In the genomic region with DNA sequence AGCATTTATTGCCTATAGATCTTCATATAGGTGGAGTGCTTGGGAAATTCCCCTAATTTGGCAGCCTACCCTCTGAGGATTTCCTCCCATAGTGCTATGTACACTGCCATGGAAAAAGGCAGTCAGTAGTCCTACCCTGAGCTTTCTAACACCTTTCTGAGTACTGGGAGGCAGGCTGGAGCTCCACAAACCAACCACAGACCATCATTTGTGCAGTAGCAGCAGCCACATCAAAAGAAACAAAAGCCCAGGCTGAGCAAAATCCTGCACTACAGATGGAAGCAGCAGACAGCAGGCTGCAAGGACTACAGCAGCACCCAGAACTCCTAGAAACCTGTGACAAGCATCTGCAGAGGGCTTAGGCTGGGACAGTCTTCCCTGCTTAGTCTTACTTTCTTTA, we compare ENCODE assay signal across 26 mouse cellular contexts. TPM values are rescaled to one million over a fixed set of nuclear protein-coding genes. Genes with fewer than 3 reads are reported as not detected.
DNase-seq lines count a peak whose midpoint lies in the region; ATAC-seq and TF ChIP-seq lines count a peak whose summit lies in the region.
"Had no signal": no experiment of that assay in that cellular context is flagged by ENCODE, and none has a peak within 500 bp of the region (broad histone marks: within the 10 kb centered on the region; RNA-seq: fewer than 3 reads in every experiment).

No protein-coding gene starts in this region.

- intact Hi-C loops in left cerebral cortex, postnatal 25 days (cut with DNase I) = no loop called here

- no peak overlapping the region for H3K27ac ChIP-seq in thymus, adult 2 months (ENCODE audit: control insufficient read depth, insufficient read depth, low read length)
- H3K27ac ChIP-seq: embryonic facial prominence, embryonic 10.5 days; embryonic facial prominence, embryonic 15.5 days; forebrain, embryonic 12.5 days; heart, embryonic 10.5 days; heart, embryonic 15.5 days; hindbrain, embryonic 14.5 days; limb, embryonic 12.5 days; liver, embryonic 15.5 days had no signal

- no peaks in the 10 kb centered on the region for H3K27me3 ChIP-seq in thymus, adult 2 months (ENCODE audit: control insufficient read depth, insufficient read depth, low read length)
- H3K27me3 ChIP-seq: embryonic facial prominence, embryonic 15.5 days; forebrain, embryonic 12.5 days; heart, embryonic 15.5 days; limb, embryonic 12.5 days; liver, embryonic 15.5 days had no signal

- H3K36me3 ChIP-seq in thymus, adult 2 months (ENCODE audit: control insufficient read depth, insufficient read depth, low read length) = peaks cover 30% of the 10 kb centered on the region
- H3K36me3 ChIP-seq: embryonic facial prominence, embryonic 10.5 days; embryonic facial prominence, embryonic 15.5 days; forebrain, embryonic 12.5 days; heart, embryonic 10.5 days; heart, embryonic 15.5 days; limb, embryonic 12.5 days; liver, embryonic 15.5 days had no signal

- no peak overlapping the region for H3K4me3 ChIP-seq in thymus, adult 2 months (ENCODE audit: control insufficient read depth, insufficient read depth, low read length)
- H3K4me3 ChIP-seq: embryonic facial prominence, embryonic 10.5 days; embryonic facial prominence, embryonic 15.5 days; forebrain, embryonic 12.5 days; heart, embryonic 10.5 days; heart, embryonic 15.5 days; limb, embryonic 12.5 days; liver, embryonic 15.5 days had no signal

- no peak for TF ChIP-seq CTCF in thymus, adult 2 months (IDR thresholded peaks at IDR 0.05; ENCODE audit: borderline replicate concordance, control insufficient read depth, extremely low read depth, insufficient read depth, low read length, poor library complexity)

- peaks cover 2% of the 10 kb centered on the region for H3K4me1 ChIP-seq in thymus, adult 2 months (replicated peaks; ENCODE audit: control insufficient read depth, insufficient read depth, low read length)
- H3K4me1 ChIP-seq: embryonic facial prominence, embryonic 10.5 days; embryonic facial prominence, embryonic 15.5 days; forebrain, embryonic 12.5 days; heart, embryonic 10.5 days; heart, embryonic 15.5 days; limb, embryonic 12.5 days; liver, embryonic 15.5 days had no signal

- TF ChIP-seq POLR2A in thymus, adult 2 months (IDR thresholded peaks at IDR 0.05; ENCODE audit: control insufficient read depth, extremely low read depth, insufficient read depth, low read length, poor library complexity) = no peak

- ATAC-seq in activated CD4-positive, CD25-positive, alpha-beta regulatory T cell, adult 4 months = peak; percentile 49
- ATAC-seq: forebrain, postnatal 0 days had no signal

- DNase-seq in CD4-positive helper T cell, adult 2 months (ENCODE audit: low read depth, low spot score) = peak; percentile 70
- DNase-seq in thymus, adult 2 months = peak; percentile 64
- peak; percentile 48 to 67 for DNase-seq in thymus, postnatal 36 days
- DNase-seq in left cerebral cortex, postnatal 25 days (ENCODE audit: low spot score in 2 of 2) = no peak
- no peak for DNase-seq in right cerebral cortex, postnatal 25 days
- no peak for DNase-seq in kidney, postnatal 36 days
- DNase-seq: adrenal gland, adult 8-10 months; cerebellum, adult 2 months; cerebellum, postnatal 25 days; forebrain, postnatal 0 days; gastrocnemius, postnatal 10 days; heart, postnatal 4 days; kidney, adult 18-20 months; kidney, postnatal 4 days; lung, embryonic 14.5 days; lung, postnatal 14 days; midbrain, embryonic 14.5 days had no signal

RNA-seq across cellular contexts. Expression of a gene that starts 27.9 kb away (rescaled TPM):
- 10 to 100 TPM; 18.3 to 21.5 TPM for polyA plus RNA-seq in activated CD4-positive, CD25-positive, alpha-beta regulatory T cell, adult 4 months (2017; shearing (Covaris generic))
- polyA plus RNA-seq in thymus, adult 2 months (2012; rRNA removed) = 13.4 and 17.2 TPM in 2 replicates
- total RNA-seq in left cerebral cortex, postnatal 25 days (2021) = under 1 TPM in 1 of 2 experiments, not detected in 1; 0.11 TPM

Comparison
In these comparisons a context has a peak if more than half of its experiments do, and no peak if none do; other contexts are left out.
1. DNase-seq: peak in CD4-positive helper T cell, adult 2 months (single experiment), thymus, adult 2 months (single experiment) and thymus, postnatal 36 days (2 of 2); none in left cerebral cortex, postnatal 25 days (0 of 2), right cerebral cortex, postnatal 25 days (single experiment) and kidney, postnatal 36 days (0 of 2).